Mouse (Mus musculus) lung, embryonic 16.5 days (tissue): ENCODE data around the gene Pla2g4a. TPM values are rescaled to one million over a fixed set of nuclear protein-coding genes. Genes with fewer than 3 reads are reported as not detected.

ENCODE experiments used
- ATAC-seq: fragments of 200-750 bp; cut with Nextera tagmentation; 2 replicates; pipeline ENCODE4 v1.8.0; 2017; ENCODE audit warnings: low read depth, mild to moderate bottlenecking, moderate library complexity
- H3K27ac ChIP-seq: fragments of 300-500 bp; sonication (generic); 2 replicates; pipeline ENCODE4 v1.5.1; 2014; ENCODE audit warnings: mild to moderate bottlenecking, control low read depth, low read length
- H3K27me3 ChIP-seq: fragments of 300-500 bp; sonication (generic); 2 replicates; pipeline ENCODE4 v1.6.1; 2014; ENCODE audit warnings: low read depth, low read length, mixed read lengths; ENCODE audit not compliant: control insufficient read depth, insufficient read depth
- H3K36me3 ChIP-seq: fragments of 300-500 bp; sonication (generic); 2 replicates; pipeline ENCODE4 v1.6.1; 2014; ENCODE audit warnings: low read length; ENCODE audit not compliant: control insufficient read depth, insufficient read depth
- H3K4me1 ChIP-seq: fragments of 300-500 bp; sonication (generic); replicated peaks from 2 replicates; pipeline ENCODE4 v1.6.1; 2014; ENCODE audit warnings: low read length, mixed read lengths; ENCODE audit not compliant: control insufficient read depth, insufficient read depth
- H3K4me2 ChIP-seq: fragments of 300-500 bp; sonication (generic); 2 replicates; pipeline ENCODE4 v1.6.1; 2014; ENCODE audit warnings: low read depth, low read length, control low read depth
- H3K4me3 ChIP-seq: fragments of 300-500 bp; sonication (generic); 2 replicates; pipeline ENCODE4 v1.5.1; 2014; ENCODE audit warnings: mild to moderate bottlenecking, low read length, control low read depth
- H3K9ac ChIP-seq: fragments of 300-500 bp; sonication (generic); 2 replicates; pipeline ENCODE4 v1.6.1; 2014; ENCODE audit warnings: low read length, control low read depth
- H3K9me3 ChIP-seq: fragments of 300-500 bp; sonication (generic); 2 replicates; pipeline ENCODE4 v1.6.1; 2016; ENCODE audit warnings: low read length; ENCODE audit not compliant: control insufficient read depth
- WGBS: fragments of 180-500 bp; shearing (Covaris S2); extraction: QIAGEN DNeasy Blood & Tissue Kit; methylation state at CpG from one replicate; pipeline ENCODE4 v1.1.7; 2014; 5-methylcytosine and 5-hydroxymethylcytosine counted together
- polyA plus RNA-seq: library from polyadenylated mRNA; unstranded; fragments of >200 nt; fragmentation: Nextera tagmentation; extraction: Ambion mirVana; gene quantifications from 2 replicates; pipeline ENCODE4 v1.2.1, GENCODE M21; 2015

Gene Pla2g4a
- polyA plus RNA-seq, 1 experiment from 2014 or later, result 14.4 TPM

DNA sequence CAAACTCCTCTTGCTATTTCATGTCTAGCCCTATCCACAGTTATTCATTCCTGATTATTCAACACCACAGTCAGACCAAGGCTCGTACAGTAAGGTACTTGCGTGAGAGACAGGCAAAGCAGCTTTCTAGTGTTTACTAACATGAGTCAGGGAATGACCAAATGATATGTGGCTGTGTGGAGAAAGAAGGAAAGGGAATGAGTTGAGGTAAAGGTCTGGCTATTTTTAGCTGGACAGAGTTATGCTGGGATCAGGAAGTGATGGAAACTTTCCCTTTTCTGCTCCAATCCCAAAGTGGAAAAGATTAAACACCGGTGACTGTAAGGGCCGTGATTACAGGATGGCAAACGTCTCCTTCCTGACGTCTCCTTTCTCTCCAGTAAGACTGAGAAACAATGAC lies 114.4 kb downstream of the Pla2g4a start:
- Histone ChIP-seq H3K4me2 (no peak overlapping the region), H3K27ac (no peak overlapping the region), H3K4me3 (no peak overlapping the region), H3K27me3 (no peaks in the 10 kb centered on the region), H3K4me1 (no peaks in the 10 kb centered on the region), H3K9me3 (no peaks in the 10 kb centered on the region), H3K9ac (no peak overlapping the region), H3K36me3 (no peaks in the 10 kb centered on the region)
- WGBS, result 31% methylated on average over 6 of the region's 6 CpGs
- no peak for ATAC-seq

DNA sequence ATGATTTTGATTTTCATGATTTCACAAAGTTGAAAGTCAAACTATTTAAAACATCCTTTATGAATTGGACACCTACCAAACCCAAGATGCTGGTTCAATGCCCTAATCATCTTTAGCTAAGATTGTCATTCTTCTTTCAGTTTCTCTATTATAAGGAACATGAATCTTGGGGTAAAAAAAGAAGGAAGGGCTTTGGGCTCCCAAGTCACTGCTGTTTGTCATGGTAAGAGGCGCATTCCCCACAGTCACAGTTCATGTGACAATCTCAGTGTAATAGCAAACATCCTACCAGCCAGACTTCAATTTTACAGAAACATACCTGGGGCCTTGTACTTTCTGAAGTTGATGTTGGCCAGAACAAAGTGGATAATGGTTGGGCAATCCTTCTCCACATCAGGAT lies 119.2 kb downstream of the Pla2g4a start:
- no peak overlapping the region for H3K4me2 ChIP-seq
- H3K9me3 ChIP-seq, result no peaks in the 10 kb centered on the region
- no peaks in the 10 kb centered on the region for H3K4me1 ChIP-seq
- H3K4me3 ChIP-seq, result no peak overlapping the region
- H3K27me3 ChIP-seq, result no peaks in the 10 kb centered on the region
- ATAC-seq, result no peak
- 90% methylated on average over 1 of the region's 1 CpGs for WGBS
- no peak overlapping the region for H3K9ac ChIP-seq
- H3K36me3 ChIP-seq, result no peaks in the 10 kb centered on the region; the same call in 1 of the 2 replicates
- no peak overlapping the region for H3K27ac ChIP-seq

DNA sequence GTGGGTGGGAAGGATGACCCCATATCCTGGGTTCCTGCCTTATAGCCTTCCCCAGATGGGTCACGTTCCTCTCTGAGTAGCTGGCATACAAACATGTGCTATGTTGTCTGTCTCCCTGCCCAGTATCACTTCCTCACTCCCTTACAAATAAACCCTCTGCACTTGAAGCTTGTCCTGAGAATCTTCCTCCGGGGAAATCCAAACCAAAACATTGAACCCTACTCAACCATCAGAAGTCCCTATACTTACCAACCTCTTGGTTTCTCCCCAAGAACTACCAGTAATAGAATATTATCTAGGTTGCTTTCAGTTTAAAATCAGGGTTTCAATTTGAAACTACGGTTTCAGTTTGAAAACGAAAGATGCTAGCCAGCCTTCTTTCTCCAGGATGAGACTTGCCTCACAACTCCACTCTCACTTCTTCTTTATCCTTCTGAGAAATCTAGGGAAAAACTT lies 120.1 kb downstream of the Pla2g4a start:
- H3K36me3 ChIP-seq, result no peaks in the 10 kb centered on the region; the same call in 1 of the 2 replicates
- H3K4me1 ChIP-seq, result no peaks in the 10 kb centered on the region
- H3K4me3 ChIP-seq, result no peak overlapping the region
- no peak overlapping the region for H3K4me2 ChIP-seq
- 75% methylated on average over 4 of the region's 4 CpGs for WGBS
- H3K9me3 ChIP-seq, result no peaks in the 10 kb centered on the region
- no peak for ATAC-seq
- no peak overlapping the region for H3K9ac ChIP-seq
- H3K27ac ChIP-seq, result no peak overlapping the region
- no peaks in the 10 kb centered on the region for H3K27me3 ChIP-seq

DNA sequence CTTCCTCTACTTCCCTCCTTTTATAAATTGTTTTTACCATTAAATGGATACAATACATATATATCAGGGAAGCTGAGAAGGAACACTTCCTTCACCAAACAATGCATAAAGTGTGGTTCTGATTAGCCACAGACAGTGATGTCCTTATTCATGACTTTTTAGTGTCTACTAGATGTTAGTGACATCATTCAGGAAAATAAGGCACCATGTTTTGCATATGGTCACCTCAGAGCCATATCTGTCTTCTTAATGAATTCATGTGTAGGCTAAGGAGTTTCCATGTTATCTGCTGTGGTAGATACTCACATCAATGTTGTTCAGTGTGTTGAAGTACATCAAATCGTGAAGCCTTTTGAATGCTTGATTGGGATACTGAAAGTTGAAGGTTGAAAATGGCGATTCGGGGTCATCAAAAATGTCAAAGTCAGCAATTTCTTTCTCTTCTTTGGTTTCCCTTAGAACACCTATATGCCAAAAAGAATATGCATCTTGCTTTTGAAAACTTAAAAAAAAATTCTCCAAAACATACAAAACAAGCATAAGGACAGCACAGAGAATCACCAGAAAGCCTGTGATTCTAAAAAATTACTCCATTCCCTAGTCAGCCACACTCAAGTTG lies 120.7 kb downstream of the Pla2g4a start:
- 91% methylated on average over 3 of the region's 3 CpGs for WGBS

DNA sequence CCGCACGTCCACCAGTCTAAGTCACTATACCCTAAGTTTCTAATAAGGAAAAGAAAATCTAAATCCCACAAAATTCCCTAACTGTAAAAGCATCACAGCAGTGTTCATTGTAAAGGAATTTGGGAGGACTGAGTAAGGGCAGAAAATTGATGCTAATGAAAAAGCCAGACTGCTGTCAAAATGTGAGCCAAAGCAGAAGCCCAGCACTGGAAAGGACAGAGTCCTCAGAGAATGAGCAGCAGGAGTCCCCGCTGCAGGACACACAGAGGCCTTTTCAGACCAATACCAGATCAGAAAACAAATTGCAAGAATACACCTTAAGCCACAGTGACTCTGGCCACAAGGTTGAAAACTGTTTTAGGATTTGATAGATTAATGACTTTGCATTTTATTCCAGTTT lies 124.6 kb downstream of the Pla2g4a start:
- Histone ChIP-seq H3K4me1 (no peaks in the 10 kb centered on the region), H3K36me3 (no peaks in the 10 kb centered on the region; the same call in 1 of the 2 replicates), H3K27ac (no peak overlapping the region), H3K4me2 (no peak overlapping the region), H3K9ac (no peak overlapping the region), H3K27me3 (no peaks in the 10 kb centered on the region), H3K9me3 (no peaks in the 10 kb centered on the region), H3K4me3 (no peak overlapping the region)
- ATAC-seq, result no peak
- WGBS, result 84% methylated on average over 3 of the region's 3 CpGs

More for the DNA sequence above, 120.7 kb downstream of the Pla2g4a start:
- no peaks in the 10 kb centered on the region for H3K4me1 ChIP-seq
- H3K4me2 ChIP-seq, result no peak overlapping the region
- H3K36me3 ChIP-seq, result no peaks in the 10 kb centered on the region; the same call in 1 of the 2 replicates
- H3K9ac ChIP-seq, result no peak overlapping the region
- H3K27me3 ChIP-seq, result no peaks in the 10 kb centered on the region
- ATAC-seq, result no peak
- H3K4me3 ChIP-seq, result no peak overlapping the region
- no peaks in the 10 kb centered on the region for H3K9me3 ChIP-seq
- no peak overlapping the region for H3K27ac ChIP-seq

DNA sequence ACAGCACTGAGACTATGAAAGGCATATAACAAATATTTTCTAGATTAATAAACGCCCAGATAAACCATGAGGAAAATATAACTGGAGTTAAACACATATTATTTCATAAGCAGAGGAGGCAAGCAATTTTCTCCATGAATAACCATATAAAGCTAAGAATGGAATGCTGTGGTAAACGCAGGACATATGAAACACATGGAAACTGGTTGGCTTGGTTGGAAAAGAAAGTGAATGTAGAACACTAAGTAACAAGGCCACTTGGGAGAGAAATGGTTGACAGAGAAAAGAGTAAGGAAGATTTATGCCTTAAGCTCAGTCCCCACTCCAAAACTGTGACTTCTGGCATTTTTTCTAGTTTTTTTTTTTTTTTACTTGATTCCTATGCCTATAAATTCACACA lies 127.2 kb downstream of the Pla2g4a start:
- no peak for ATAC-seq
- 72% methylated on average over 2 of the region's 2 CpGs for WGBS
- Histone ChIP-seq H3K9me3 (no peaks in the 10 kb centered on the region), H3K27ac (no peak overlapping the region), H3K4me1 (no peaks in the 10 kb centered on the region), H3K9ac (no peak overlapping the region), H3K27me3 (no peaks in the 10 kb centered on the region), H3K36me3 (no peaks in the 10 kb centered on the region; the same call in 1 of the 2 replicates), H3K4me2 (no peak overlapping the region), H3K4me3 (no peak overlapping the region)

DNA sequence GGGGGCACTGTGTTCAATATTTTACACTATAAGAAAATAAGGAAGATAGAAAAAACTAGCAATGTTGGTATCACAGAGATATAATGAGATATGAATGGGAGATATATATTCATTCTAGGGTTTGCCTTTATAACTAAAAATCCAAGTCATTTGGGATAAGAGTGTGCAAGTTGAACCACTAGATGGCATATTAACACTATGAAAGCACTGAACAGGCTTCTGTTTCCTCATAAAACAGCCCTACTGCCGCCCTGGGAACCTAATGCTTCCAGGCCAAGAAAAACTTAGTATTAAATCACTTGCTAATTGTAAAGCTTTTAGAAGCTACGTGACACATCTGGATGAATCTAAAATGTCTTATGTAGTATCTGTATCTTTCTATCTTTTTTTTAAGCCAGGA lies 128.1 kb downstream of the Pla2g4a start:
- peak; percentile 51; the same call in 1 of the 2 replicates for ATAC-seq
- H3K36me3 ChIP-seq, result no peaks in the 10 kb centered on the region; the same call in 1 of the 2 replicates
- H3K4me2 ChIP-seq, result no peak overlapping the region
- H3K9ac ChIP-seq, result no peak overlapping the region
- H3K4me1 ChIP-seq, result no peaks in the 10 kb centered on the region
- 19% methylated on average over 2 of the region's 2 CpGs for WGBS
- H3K27ac ChIP-seq, result no peak overlapping the region
- no peak overlapping the region for H3K4me3 ChIP-seq
- H3K9me3 ChIP-seq, result no peaks in the 10 kb centered on the region
- H3K27me3 ChIP-seq, result no peaks in the 10 kb centered on the region

DNA sequence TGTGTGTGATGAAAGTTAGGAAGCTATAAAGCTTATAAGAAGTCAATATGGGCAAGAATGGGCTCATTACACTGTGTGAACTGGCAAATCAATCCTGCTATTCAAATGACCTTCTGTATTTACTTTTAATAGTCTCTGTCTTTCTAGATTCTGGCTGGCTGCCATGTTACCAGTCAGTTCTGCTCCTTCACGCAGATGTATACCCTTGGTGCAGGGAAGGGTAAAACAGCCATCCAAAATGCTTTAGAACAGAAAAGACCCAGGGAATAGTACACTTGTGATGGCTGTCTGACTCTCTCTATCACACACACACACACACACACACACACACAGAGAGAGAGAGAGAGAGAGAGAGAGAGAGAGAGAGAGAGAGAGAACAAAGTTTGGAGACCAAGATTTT lies 128.6 kb downstream of the Pla2g4a start:
- Histone ChIP-seq H3K9me3 (no peaks in the 10 kb centered on the region), H3K4me2 (no peak overlapping the region), H3K4me3 (no peak overlapping the region), H3K27me3 (no peaks in the 10 kb centered on the region), H3K4me1 (no peaks in the 10 kb centered on the region), H3K36me3 (no peaks in the 10 kb centered on the region; the same call in 1 of the 2 replicates), H3K27ac (no peak overlapping the region), H3K9ac (no peak overlapping the region)
- ATAC-seq, result no peak
- WGBS, result 48% methylated on average over 1 of the region's 1 CpGs

DNA sequence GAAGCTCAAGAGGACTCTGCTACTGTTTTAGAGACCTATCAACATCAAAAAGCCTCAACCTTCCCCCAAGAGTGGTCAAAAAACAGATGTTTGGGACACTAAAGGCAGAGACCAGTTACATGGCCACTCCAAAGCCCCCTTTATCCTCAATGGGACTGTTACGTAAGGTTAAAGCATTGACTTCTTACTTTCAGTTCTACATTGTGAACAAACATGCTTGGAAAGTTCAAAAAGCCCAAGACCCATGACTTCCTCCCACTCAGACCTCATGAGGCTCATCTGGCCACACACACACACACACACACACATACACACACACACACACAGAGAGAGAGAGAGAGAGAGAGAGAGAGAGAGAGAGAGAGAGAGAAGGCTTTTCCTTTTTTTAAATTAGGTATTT lies 130.0 kb downstream of the Pla2g4a start:
- H3K9ac ChIP-seq, result no peak overlapping the region
- H3K27ac ChIP-seq, result no peak overlapping the region
- WGBS, result 92% methylated on average over 1 of the region's 1 CpGs
- H3K9me3 ChIP-seq, result no peaks in the 10 kb centered on the region
- no peaks in the 10 kb centered on the region for H3K4me1 ChIP-seq
- H3K4me3 ChIP-seq, result no peak overlapping the region
- ATAC-seq, result no peak
- no peak overlapping the region for H3K4me2 ChIP-seq
- no peaks in the 10 kb centered on the region for H3K27me3 ChIP-seq
- no peaks in the 10 kb centered on the region for H3K36me3 ChIP-seq
